Mouse (Mus musculus) embryonic facial prominence, embryonic 15.5 days (tissue): ENCODE data around the gene Gcnt4. TPM values are rescaled to one million over a fixed set of nuclear protein-coding genes. Genes with fewer than 3 reads are reported as not detected.

Source experiments
- ATAC-seq: fragments of 200-750 bp; cut with Nextera tagmentation; 2 replicates; pipeline ENCODE4 v1.8.0; 2017; ENCODE audit warnings: low read depth, moderate TSS enrichment; ENCODE audit not compliant: insufficient number of reproducible peaks, low FRiP score, low TSS enrichment
- H3K27ac ChIP-seq: fragments of 300-500 bp; sonication (generic); replicated peaks from 2 replicates; pipeline ENCODE4 v1.5.1; 2015; ENCODE audit warnings: mild to moderate bottlenecking, inconsistent platforms
- H3K27me3 ChIP-seq: fragments of 300-500 bp; sonication (generic); 2 replicates; pipeline ENCODE4 v1.6.1; 2015; ENCODE audit warnings: inconsistent platforms
- H3K36me3 ChIP-seq: fragments of 300-500 bp; sonication (generic); 2 replicates; pipeline ENCODE4 v1.6.1; 2015; ENCODE audit warnings: mild to moderate bottlenecking, inconsistent platforms
- H3K4me1 ChIP-seq: fragments of 300-500 bp; sonication (generic); 2 replicates; pipeline ENCODE4 v1.6.1; 2015; ENCODE audit warnings: inconsistent platforms
- H3K4me2 ChIP-seq: fragments of 300-500 bp; sonication (generic); replicated peaks from 2 replicates; pipeline ENCODE4 v1.6.1; 2015; ENCODE audit warnings: mild to moderate bottlenecking, inconsistent platforms
- H3K4me3 ChIP-seq: fragments of 300-500 bp; sonication (generic); replicated peaks from 2 replicates; pipeline ENCODE4 v1.5.1; 2015; ENCODE audit warnings: mild to moderate bottlenecking, inconsistent platforms
- H3K9ac ChIP-seq: fragments of 300-500 bp; sonication (generic); 2 replicates; pipeline ENCODE4 v1.6.1; 2015; ENCODE audit warnings: inconsistent platforms
- H3K9me3 ChIP-seq: fragments of 300-500 bp; sonication (generic); replicated peaks from 2 replicates; pipeline ENCODE4 v1.6.1; 2016; ENCODE audit warnings: inconsistent platforms
- WGBS: fragments of 180-500 bp; shearing (Covaris S2); methylation state at CpG from one replicate; pipeline ENCODE4 v1.1.7; 2015; 5-methylcytosine and 5-hydroxymethylcytosine counted together
- polyA plus RNA-seq: library from polyadenylated mRNA; unstranded; fragments of >200 nt; fragmentation: Nextera tagmentation; extraction: Ambion mirVana; gene quantifications from 2 replicates; pipeline ENCODE4 v1.2.1, GENCODE M21; 2015

Gene Gcnt4
- polyA plus RNA-seq, 1 experiment from 2014 or later: 0.41 TPM

DNA sequence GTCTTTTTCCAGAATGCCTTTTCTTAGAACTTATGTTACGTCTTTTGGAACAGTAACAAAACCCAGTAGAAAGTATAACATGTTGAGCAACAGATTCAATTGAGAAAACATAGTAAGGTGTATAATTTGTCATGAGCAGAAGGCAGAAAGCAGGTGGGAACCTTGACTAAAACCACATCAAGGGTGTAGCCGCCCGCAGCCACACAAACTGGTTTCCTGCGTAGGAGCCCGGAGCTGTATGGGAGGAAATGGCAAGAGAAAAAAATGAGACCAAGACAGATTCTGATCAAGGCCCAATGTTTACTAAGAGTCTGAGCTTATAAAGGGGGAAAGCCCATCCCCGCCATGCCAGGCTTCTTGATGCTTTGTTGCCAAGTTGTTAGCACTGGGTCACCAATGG, 32.0 kb downstream of the Gcnt4 start:
- no peaks in the 10 kb centered on the region for H3K36me3 ChIP-seq
- no peaks in the 10 kb centered on the region for H3K27me3 ChIP-seq
- no peaks in the 10 kb centered on the region for H3K9me3 ChIP-seq
- no peak overlapping the region for H3K27ac ChIP-seq
- H3K4me1 ChIP-seq: no peaks in the 10 kb centered on the region
- H3K4me3 ChIP-seq: no peak overlapping the region
- no peak overlapping the region for H3K4me2 ChIP-seq
- no peak overlapping the region for H3K9ac ChIP-seq
- WGBS: 80% methylated on average over 6 of the region's 6 CpGs
- ATAC-seq: no peak

GRCm38 (mm10) chr13:96960019-96960418, 35.5 kb downstream of the Gcnt4 start:
- no peak overlapping the region for H3K4me3 ChIP-seq
- H3K27ac ChIP-seq: no peak overlapping the region
- ATAC-seq: no peak
- H3K9me3 ChIP-seq: no peaks in the 10 kb centered on the region
- H3K4me1 ChIP-seq: no peaks in the 10 kb centered on the region
- 90% methylated on average over 1 of the region's 1 CpGs for WGBS
- no peaks in the 10 kb centered on the region for H3K27me3 ChIP-seq
- H3K4me2 ChIP-seq: no peak overlapping the region
- no peak overlapping the region for H3K9ac ChIP-seq
- H3K36me3 ChIP-seq: no peaks in the 10 kb centered on the region

GRCm38 (mm10) chr13:96961366-96962157, 37.1 kb downstream of the Gcnt4 start:
- H3K27ac ChIP-seq: no peak overlapping the region
- no peaks in the 10 kb centered on the region for H3K36me3 ChIP-seq
- no peaks in the 10 kb centered on the region for H3K27me3 ChIP-seq
- H3K4me3 ChIP-seq: no peak overlapping the region
- H3K4me1 ChIP-seq: no peaks in the 10 kb centered on the region
- ATAC-seq: no peak
- no peak overlapping the region for H3K9ac ChIP-seq
- H3K4me2 ChIP-seq: no peak overlapping the region
- H3K9me3 ChIP-seq: no peaks in the 10 kb centered on the region
- WGBS: 67% methylated on average over 9 of the region's 9 CpGs

DNA sequence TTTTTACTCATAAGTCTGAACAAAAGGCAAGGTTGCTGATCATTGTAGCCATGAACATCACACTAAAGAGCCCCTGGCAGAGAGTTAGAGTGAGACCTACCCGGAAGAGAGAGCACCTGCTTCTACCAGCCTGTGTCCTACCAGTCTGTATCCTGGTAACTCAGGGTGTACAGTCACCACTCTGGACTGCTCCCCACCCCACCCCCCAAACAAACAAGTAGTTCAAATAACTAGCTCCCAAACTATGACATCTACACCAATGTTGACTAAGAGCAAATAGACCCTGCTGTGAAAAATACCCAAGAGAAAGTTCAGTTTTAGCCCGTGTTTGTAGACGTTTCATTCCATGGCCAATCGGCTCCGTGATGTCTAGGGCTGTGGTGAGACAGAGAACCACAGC, 38.3 kb downstream of the Gcnt4 start:
- Histone ChIP-seq H3K4me1 (no peaks in the 10 kb centered on the region), H3K9me3 (no peaks in the 10 kb centered on the region), H3K4me2 (no peak overlapping the region), H3K27me3 (no peaks in the 10 kb centered on the region), H3K9ac (no peak overlapping the region), H3K27ac (no peak overlapping the region), H3K36me3 (no peaks in the 10 kb centered on the region), H3K4me3 (no peak overlapping the region)
- no peak for ATAC-seq
- 79% methylated on average over 5 of the region's 5 CpGs for WGBS

DNA sequence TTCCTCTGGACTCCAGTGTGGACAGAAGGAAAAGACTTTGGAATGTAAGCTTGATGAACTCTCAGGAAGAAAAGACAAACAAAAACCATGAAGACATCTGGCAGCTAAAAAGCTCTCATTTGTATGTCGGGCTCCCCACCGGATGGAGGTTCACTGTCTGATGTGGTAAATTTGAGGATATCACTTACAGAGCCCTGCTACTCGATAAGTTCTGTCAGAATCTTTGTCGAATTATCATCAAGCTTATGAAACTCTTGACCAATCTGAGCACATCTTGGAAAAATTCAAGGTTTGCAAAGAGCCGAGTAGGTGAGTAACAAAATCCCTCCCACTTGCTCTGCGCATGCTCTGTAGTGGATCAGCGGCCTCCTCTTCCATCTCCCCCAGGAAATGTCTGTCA, 40.5 kb downstream of the Gcnt4 start:
- Histone ChIP-seq H3K4me2 (no peak overlapping the region), H3K4me1 (no peaks in the 10 kb centered on the region), H3K4me3 (no peak overlapping the region), H3K36me3 (no peaks in the 10 kb centered on the region), H3K9ac (no peak overlapping the region), H3K27me3 (no peaks in the 10 kb centered on the region), H3K27ac (no peak overlapping the region), H3K9me3 (no peaks in the 10 kb centered on the region)
- 73% methylated on average over 7 of the region's 7 CpGs for WGBS
- no peak for ATAC-seq

DNA sequence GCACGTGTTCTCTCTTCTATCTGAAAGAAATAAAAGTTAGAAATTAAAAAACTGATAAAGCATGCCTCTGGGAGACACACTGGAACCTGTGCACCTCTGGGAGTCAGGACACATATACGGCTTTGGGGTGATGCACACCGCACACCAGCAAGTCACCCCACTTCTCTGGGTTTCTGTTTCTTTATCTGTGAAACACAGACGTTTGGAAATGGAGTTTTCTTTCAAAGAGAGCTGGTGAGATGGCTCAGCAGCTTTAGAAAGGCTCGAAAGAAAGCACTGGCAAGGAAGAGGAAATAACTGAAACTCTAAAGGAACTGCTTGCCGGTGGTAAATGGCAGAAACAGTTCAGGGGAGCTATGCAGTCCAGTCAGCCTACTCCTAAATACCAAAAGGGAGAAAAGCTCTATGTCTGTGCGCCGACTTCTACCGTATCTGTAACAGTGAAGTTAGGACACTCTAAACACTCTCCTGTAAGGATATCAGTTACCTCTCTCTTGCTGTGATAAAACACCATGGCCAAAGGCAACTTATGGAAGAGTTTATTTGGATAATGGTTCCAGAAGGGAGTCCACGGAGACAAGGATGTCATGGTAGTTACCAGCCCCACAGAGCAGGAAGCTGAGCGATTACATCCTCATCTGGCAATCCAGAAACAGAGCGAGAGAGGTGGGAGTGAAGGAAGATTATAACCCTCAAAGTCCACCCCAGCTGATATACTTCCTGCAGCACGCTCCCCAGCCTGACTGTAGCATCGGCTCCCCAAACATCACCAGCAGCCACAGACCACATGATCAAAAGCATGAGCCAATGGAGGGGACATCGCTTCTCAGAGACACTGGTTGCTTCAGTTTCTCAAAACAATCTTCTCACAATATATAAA, 42.0 kb downstream of the Gcnt4 start:
- Histone ChIP-seq H3K27ac (no peak overlapping the region), H3K27me3 (no peaks in the 10 kb centered on the region), H3K9me3 (no peaks in the 10 kb centered on the region), H3K9ac (no peak overlapping the region), H3K4me2 (no peak overlapping the region), H3K36me3 (no peaks in the 10 kb centered on the region), H3K4me1 (no peaks in the 10 kb centered on the region), H3K4me3 (no peak overlapping the region)
- no peak for ATAC-seq
- WGBS: 72% methylated on average over 15 of the region's 15 CpGs

DNA sequence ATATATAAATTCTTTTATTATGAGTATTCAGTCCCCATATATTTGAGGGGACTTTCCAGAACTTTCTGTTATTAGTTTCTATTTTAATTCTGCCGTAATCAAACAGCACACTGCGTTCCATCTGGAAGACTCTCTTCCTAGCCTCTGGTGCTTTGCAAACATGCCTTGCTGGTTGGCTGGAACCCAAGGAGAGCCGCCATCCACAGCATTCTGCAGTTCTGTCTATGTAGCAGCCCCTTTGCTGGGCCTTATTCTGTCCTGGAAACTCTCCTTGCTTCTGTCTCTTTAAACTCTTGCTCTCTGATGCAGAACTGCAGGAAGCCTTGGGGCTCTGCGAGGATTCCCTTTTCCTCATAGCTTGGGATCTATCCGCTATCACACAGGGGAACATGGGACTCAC, 42.6 kb downstream of the Gcnt4 start:
- Histone ChIP-seq H3K9ac (no peak overlapping the region), H3K4me1 (no peaks in the 10 kb centered on the region), H3K27ac (no peak overlapping the region), H3K4me3 (no peak overlapping the region), H3K27me3 (no peaks in the 10 kb centered on the region), H3K4me2 (no peak overlapping the region), H3K36me3 (no peaks in the 10 kb centered on the region), H3K9me3 (no peaks in the 10 kb centered on the region)
- ATAC-seq: no peak
- WGBS: 69% methylated on average over 5 of the region's 5 CpGs

- 84% methylated on average over 2 of the region's 2 CpGs for WGBS
Measured at GRCm38 (mm10) chr13:96967822-96968221, 43.3 kb downstream of the Gcnt4 start.

GRCm38 (mm10) chr13:96971076-96971475, 46.6 kb downstream of the Gcnt4 start:
- 75% methylated on average over 4 of the region's 4 CpGs for WGBS
- no peaks in the 10 kb centered on the region for H3K9me3 ChIP-seq
- H3K4me3 ChIP-seq: no peak overlapping the region
- no peak overlapping the region for H3K9ac ChIP-seq
- no peaks in the 10 kb centered on the region for H3K27me3 ChIP-seq
- no peaks in the 10 kb centered on the region for H3K36me3 ChIP-seq
- H3K4me1 ChIP-seq: no peaks in the 10 kb centered on the region
- H3K27ac ChIP-seq: no peak overlapping the region
- no peak overlapping the region for H3K4me2 ChIP-seq
- ATAC-seq: no peak

More at GRCm38 (mm10) chr13:96967822-96968221, 43.3 kb downstream of the Gcnt4 start:
- Histone ChIP-seq H3K9me3 (no peaks in the 10 kb centered on the region), H3K9ac (no peak overlapping the region), H3K4me3 (no peak overlapping the region), H3K27ac (no peak overlapping the region), H3K4me1 (no peaks in the 10 kb centered on the region), H3K4me2 (no peak overlapping the region), H3K36me3 (no peaks in the 10 kb centered on the region), H3K27me3 (no peaks in the 10 kb centered on the region)
- no peak for ATAC-seq

DNA sequence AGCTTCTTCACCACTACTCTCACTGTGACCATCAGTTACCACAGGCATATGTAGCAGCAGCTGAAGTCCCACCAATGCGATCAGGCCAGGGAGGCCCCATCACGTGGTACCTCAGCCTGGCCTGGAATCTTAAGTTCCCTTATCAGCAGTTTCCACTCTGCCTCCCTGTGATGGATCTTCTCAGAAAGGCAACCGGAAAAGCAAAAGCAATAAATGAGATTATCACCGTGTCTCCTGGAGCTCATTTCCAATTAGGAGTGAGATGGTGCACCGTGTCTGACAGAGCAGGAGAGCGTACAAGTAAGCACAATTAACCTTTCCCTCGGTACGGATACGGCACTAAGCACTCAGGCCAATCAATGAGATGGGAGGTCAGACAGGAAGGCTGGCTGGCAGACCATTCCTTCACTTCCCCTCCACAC, 47.4 kb downstream of the Gcnt4 start:
- Histone ChIP-seq H3K9ac (no peak overlapping the region), H3K27ac (no peak overlapping the region), H3K4me2 (no peak overlapping the region), H3K9me3 (no peaks in the 10 kb centered on the region), H3K4me3 (no peak overlapping the region), H3K36me3 (no peaks in the 10 kb centered on the region), H3K4me1 (no peaks in the 10 kb centered on the region), H3K27me3 (no peaks in the 10 kb centered on the region)
- 66% methylated on average over 9 of the region's 9 CpGs for WGBS
- no peak for ATAC-seq

DNA sequence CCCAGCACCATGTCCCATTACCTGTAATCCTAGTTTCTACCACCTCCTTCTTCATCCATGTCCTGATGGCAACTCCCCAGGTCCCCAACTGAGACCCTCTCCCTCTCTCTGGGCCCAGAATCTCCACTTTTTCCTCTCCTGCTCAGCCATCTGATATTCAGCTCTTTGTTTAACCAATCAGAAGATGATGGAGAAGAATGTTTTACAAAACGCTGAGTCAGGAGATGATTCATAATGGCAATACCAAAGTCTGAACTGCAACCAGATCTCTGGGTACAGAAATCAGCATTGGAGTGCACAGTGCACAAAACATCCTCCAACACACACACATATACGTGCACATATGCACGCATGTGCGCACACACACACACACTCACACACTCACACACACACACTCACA, 48.8 kb downstream of the Gcnt4 start:
- ATAC-seq: no peak
- Histone ChIP-seq H3K4me1 (no peaks in the 10 kb centered on the region), H3K36me3 (no peaks in the 10 kb centered on the region), H3K9ac (no peak overlapping the region), H3K27me3 (no peaks in the 10 kb centered on the region), H3K9me3 (no peaks in the 10 kb centered on the region), H3K27ac (no peak overlapping the region), H3K4me2 (no peak overlapping the region), H3K4me3 (no peak overlapping the region)
- WGBS: 89% methylated on average over 4 of the region's 4 CpGs
